Mouse (Mus musculus) hindbrain, embryonic 11.5 days (tissue): Measurements from ENCODE around the gene Pip5k1b. TPM values are rescaled to one million over a fixed set of nuclear protein-coding genes. Genes with fewer than 3 reads are reported as not detected.

Experiments
- ATAC-seq: fragments of 200-750 bp; cut with Nextera tagmentation; 2 replicates; pipeline ENCODE4 v1.8.0; 2017; ENCODE audit warnings: mild to moderate bottlenecking, moderate TSS enrichment, moderate library complexity; ENCODE audit not compliant: low FRiP score
- DNase-seq: peaks from one replicate; pipeline ENCODE4 v3.0.0-alpha.2; 2015; ENCODE audit warnings: low spot score
- H3K27ac ChIP-seq: fragments of 300-500 bp; sonication (generic); 2 replicates; pipeline ENCODE4 v1.5.1; 2014; ENCODE audit warnings: mild to moderate bottlenecking, low read depth, low read length
- H3K27me3 ChIP-seq: fragments of 300-500 bp; sonication (generic); 2 replicates; pipeline ENCODE4 v1.6.1; 2014; ENCODE audit warnings: mild to moderate bottlenecking, low read length, moderate library complexity, mixed read lengths; ENCODE audit not compliant: control insufficient read depth, insufficient read depth
- H3K36me3 ChIP-seq: fragments of 300-500 bp; sonication (generic); 2 replicates; pipeline ENCODE4 v1.6.1; 2014; ENCODE audit warnings: mild to moderate bottlenecking, low read length, moderate library complexity, mixed read lengths; ENCODE audit not compliant: control insufficient read depth, insufficient read depth
- H3K4me1 ChIP-seq: fragments of 300-500 bp; sonication (generic); replicated peaks from 2 replicates; pipeline ENCODE4 v1.6.1; 2014; ENCODE audit warnings: low read length, mixed read lengths; ENCODE audit not compliant: control insufficient read depth, insufficient read depth
- H3K4me2 ChIP-seq: fragments of 300-500 bp; sonication (generic); replicated peaks from 2 replicates; pipeline ENCODE4 v1.6.1; 2014; ENCODE audit warnings: mild to moderate bottlenecking, low read depth, low read length
- H3K4me3 ChIP-seq: fragments of 300-500 bp; sonication (generic); 2 replicates; pipeline ENCODE4 v1.5.1; 2014; ENCODE audit warnings: low read depth, low read length
- H3K9ac ChIP-seq: fragments of 300-500 bp; sonication (generic); 2 replicates; pipeline ENCODE4 v1.6.1; 2014; ENCODE audit warnings: low read depth, low read length
- H3K9me3 ChIP-seq: fragments of 300-500 bp; sonication (generic); 2 replicates; pipeline ENCODE4 v1.6.1; 2016; ENCODE audit warnings: low read length; ENCODE audit not compliant: control insufficient read depth
- whole genome bisulfite sequencing: fragments of 180-500 bp; shearing (Covaris S2); extraction: QIAGEN DNeasy Blood & Tissue Kit; methylation state at CpG from one replicate; pipeline ENCODE4 v1.1.7; 2014; 5-methylcytosine and 5-hydroxymethylcytosine counted together
- polyA plus RNA-seq: library from polyadenylated mRNA; unstranded; fragments of >200 nt; fragmentation: Nextera tagmentation; extraction: Ambion mirVana; gene quantifications from 2 replicates; pipeline ENCODE4 v1.2.1, GENCODE M21; 2014

The Pip5k1b gene
- polyA plus RNA-seq, 1 experiment from 2014 or later, result 2.0 TPM

DNA sequence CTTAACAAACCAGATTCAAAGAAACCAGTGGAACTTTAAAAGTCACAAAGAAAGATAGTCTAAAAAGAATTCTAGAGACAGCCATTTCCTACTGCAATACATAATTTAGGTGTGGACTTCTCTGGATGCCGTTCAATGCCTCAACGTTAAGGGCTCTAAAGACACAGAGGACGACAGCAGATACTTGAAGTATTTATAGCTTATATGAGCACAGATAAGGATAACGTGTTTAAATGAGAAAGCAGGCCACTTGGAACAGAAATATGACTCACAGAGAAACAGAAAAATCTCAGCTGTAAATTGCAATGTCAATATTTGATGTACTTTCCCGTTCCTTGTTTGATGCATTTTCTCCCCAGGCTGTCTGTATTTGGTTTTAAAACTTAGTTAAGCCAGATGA is 212.9 kb downstream of the Pip5k1b start:
- WGBS, result 86% methylated on average over 5 of the region's 5 CpGs
- no peaks in the 10 kb centered on the region for H3K4me1 ChIP-seq
- DNase-seq, result no peak
- no peaks in the 10 kb centered on the region for H3K36me3 ChIP-seq
- no peaks in the 10 kb centered on the region for H3K27me3 ChIP-seq
- no peaks in the 10 kb centered on the region for H3K9me3 ChIP-seq
- H3K9ac ChIP-seq, result no peak overlapping the region
- H3K4me3 ChIP-seq, result no peak overlapping the region
- no peak for ATAC-seq
- H3K27ac ChIP-seq, result no peak overlapping the region
- no peak overlapping the region for H3K4me2 ChIP-seq

DNA sequence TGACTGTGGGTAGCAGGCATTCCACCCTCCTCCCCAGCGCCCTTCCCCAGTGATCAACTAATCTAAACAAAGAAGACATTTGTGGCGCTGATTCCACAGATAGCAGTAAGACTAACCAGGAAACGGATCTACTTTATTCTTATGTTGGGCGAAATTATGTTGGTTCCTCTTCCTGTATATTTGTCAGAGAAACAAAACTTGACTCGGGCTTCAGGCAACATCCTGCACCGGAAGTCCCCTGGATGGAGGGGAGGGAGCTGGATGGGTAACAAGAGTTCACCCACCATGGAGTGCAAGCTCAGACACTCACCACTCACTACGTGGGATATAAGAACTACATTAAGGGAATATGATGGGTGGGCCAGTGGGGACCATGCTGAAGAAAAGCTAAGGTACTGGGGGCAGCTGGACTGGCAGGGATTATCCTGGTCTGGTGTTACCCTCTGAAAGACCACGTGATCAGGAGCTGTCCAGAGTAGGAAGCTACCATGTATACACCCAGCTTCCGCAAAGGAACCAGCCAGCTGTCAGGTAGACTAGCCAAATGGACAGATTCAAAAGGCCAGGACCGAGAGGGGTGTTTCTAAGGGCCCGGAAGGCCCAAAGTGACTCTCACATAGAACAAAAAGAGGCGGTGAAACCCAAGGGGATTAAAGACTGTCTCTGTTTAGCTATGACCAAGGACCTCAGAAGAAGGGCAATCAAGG is 219.1 kb downstream of the Pip5k1b start:
- H3K9ac ChIP-seq, result no peak overlapping the region
- H3K9me3 ChIP-seq, result no peaks in the 10 kb centered on the region
- H3K27ac ChIP-seq, result no peak overlapping the region
- H3K4me2 ChIP-seq, result no peak overlapping the region
- WGBS, result 71% methylated on average over 12 of the region's 12 CpGs
- no peaks in the 10 kb centered on the region for H3K36me3 ChIP-seq
- DNase-seq (no peak), ATAC-seq (no peak)
- H3K4me3 ChIP-seq, result no peak overlapping the region
- H3K4me1 ChIP-seq, result no peaks in the 10 kb centered on the region
- H3K27me3 ChIP-seq, result no peaks in the 10 kb centered on the region

DNA sequence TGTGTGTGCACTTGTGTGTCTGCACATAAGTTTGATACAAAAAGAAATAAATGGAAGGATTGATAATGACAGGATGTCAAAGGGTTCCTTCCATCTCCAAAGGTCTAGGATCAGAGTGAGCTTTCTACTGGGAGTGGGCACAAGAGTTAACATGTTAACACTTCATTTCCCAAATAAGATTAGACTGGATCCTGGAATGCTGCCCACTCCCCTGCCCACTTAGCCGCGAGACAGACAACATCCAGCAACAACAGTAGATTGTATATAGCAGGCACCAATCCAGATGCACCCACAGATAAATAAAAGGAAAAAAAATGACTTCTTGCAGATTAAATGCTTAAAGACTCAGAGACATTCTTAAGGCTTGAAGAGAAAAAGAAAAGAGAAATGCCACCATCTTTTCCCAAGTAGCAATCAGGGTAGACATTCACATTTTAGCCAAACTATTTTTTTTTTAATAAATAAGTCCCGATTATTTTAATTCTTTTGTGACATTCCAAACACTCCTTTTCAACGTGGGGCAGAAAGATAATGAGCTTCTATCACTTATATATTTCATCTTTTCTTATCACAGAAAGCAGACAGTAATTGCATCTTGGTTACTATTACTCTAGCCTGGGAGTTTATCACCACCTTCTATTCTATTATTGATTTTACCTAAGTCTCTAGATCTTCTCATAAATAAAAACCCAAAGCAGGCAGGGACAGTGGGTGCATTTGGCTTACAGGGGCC is 219.9 kb downstream of the Pip5k1b start:
- Histone ChIP-seq H3K9me3 (no peaks in the 10 kb centered on the region), H3K27ac (no peak overlapping the region), H3K9ac (no peak overlapping the region), H3K4me3 (no peak overlapping the region), H3K27me3 (no peaks in the 10 kb centered on the region), H3K4me1 (no peaks in the 10 kb centered on the region), H3K36me3 (no peaks in the 10 kb centered on the region), H3K4me2 (no peak overlapping the region)
- ATAC-seq, result no peak
- DNase-seq, result no peak
- 85% methylated on average over 4 of the region's 4 CpGs for WGBS

DNA sequence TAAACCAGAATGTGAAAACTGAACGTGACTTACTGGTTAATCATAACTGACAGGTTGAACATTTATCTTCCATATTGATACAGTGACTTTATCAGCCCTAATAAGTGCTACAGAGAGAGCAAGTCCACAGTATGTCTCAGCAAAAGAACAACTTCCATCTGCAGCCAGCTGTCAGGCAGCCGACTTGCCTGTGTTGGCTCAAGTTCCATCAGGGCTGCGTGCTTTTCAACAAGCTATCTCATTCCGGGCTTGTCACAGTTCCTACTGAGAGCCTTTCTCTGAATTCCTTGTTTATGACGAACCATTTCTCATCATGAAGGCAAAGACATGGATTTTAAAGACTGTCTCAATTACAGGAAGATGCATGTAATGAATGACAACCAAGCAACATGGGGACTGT is 222.7 kb downstream of the Pip5k1b start:
- no peak for DNase-seq
- ATAC-seq, result no peak
- Histone ChIP-seq H3K27ac (no peak overlapping the region), H3K4me1 (no peaks in the 10 kb centered on the region), H3K4me2 (no peak overlapping the region), H3K9ac (no peak overlapping the region), H3K36me3 (no peaks in the 10 kb centered on the region), H3K9me3 (no peaks in the 10 kb centered on the region), H3K4me3 (no peak overlapping the region), H3K27me3 (no peaks in the 10 kb centered on the region)
- WGBS, result 77% methylated on average over 5 of the region's 5 CpGs

DNA sequence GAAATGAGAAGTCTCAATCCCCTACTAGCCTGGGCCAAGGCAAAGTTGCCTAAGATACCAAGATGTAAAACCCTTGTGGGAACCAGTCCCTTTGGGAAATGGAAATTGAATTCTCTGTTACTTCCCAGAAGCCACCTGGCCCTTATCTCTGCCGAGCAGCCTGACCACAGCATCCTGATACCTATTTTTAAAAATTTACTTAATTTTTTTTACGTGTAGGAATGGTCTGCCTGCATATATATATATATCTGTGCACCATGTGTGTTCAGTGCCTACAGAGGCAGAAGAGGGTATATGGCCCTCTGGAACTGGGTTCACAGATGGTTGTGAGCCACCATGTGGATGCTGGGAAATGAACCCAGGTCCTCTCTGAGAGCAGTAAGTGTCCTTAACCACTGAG is 224.4 kb downstream of the Pip5k1b start:
- ATAC-seq (no peak), DNase-seq (no peak)
- Histone ChIP-seq H3K4me2 (no peak overlapping the region), H3K36me3 (no peaks in the 10 kb centered on the region), H3K4me1 (no peaks in the 10 kb centered on the region), H3K4me3 (no peak overlapping the region), H3K9ac (no peak overlapping the region), H3K9me3 (no peaks in the 10 kb centered on the region), H3K27me3 (no peaks in the 10 kb centered on the region), H3K27ac (no peak overlapping the region)
- 81% methylated on average over 2 of the region's 2 CpGs for WGBS

DNA sequence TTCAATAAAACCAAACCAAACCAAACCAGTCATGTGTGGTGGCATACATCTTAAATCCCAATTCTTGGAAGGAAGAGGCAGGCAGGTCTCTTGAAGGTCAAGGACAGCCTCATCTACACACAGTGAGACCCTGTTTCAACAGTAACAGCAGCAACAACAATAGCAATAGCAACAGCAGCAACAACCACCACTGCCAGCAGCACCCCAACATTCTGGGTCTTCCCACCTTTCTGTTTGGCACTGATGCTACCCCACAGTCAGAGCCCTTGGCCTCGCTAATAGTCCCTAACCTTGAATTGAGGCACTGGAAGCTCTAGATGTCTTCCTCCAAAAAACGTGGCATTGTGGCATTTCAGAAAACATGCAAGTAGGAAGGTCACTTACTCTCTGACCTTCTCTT is 225.3 kb downstream of the Pip5k1b start:
- Histone ChIP-seq H3K36me3 (no peaks in the 10 kb centered on the region), H3K4me2 (no peak overlapping the region), H3K9ac (no peak overlapping the region), H3K4me1 (no peaks in the 10 kb centered on the region), H3K27me3 (no peaks in the 10 kb centered on the region), H3K9me3 (no peaks in the 10 kb centered on the region), H3K4me3 (no peak overlapping the region), H3K27ac (no peak overlapping the region)
- 77% methylated on average over 2 of the region's 2 CpGs for WGBS
- ATAC-seq (no peak), DNase-seq (no peak)

DNA sequence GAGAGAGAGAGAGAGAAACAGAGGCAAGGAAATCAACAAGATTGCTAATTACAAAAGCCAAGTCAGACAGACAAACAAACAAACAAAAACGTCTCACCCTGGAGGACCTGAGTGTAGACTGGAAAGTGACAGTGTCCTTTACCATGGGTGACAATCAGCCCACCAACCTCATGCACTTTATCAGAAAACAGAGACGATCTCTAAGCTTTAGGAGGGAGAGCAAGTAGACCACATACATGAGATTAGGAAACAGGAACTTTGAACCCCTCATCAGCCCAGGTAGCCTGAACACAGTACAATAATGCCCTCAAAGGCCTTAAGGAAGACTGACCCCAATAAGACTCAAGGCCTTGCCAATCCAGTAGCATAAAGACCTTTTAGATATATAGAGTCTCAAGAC is 227.8 kb downstream of the Pip5k1b start:
- Histone ChIP-seq H3K4me2 (no peak overlapping the region), H3K9me3 (no peaks in the 10 kb centered on the region), H3K27me3 (no peaks in the 10 kb centered on the region), H3K36me3 (no peaks in the 10 kb centered on the region), H3K27ac (no peak overlapping the region), H3K4me3 (no peak overlapping the region), H3K9ac (no peak overlapping the region), H3K4me1 (peaks cover 4% of the 10 kb centered on the region; the same call in 1 of the 2 replicates)
- WGBS, result 74% methylated on average over 2 of the region's 2 CpGs
- DNase-seq (no peak), ATAC-seq (no peak)

DNA sequence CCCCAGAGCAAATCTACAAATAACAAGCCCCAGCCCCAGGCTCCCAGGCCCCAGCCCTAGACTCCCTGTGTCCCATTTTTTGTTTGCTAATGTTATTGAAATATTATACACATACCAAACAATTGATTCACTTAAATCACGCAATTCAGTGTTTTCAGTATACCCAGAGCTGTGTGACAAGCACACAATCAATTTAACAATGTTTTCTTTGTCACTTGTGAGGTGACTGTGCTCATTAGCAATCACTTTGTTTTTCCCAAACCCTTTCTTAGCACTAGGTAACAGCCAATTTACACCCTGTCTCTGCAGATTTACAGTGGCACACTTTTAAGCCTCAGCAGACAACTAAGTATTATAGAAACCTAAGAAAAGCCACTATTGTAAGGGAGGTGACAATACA is 228.7 kb downstream of the Pip5k1b start:
- no peaks in the 10 kb centered on the region for H3K9me3 ChIP-seq
- WGBS, result 51% methylated on average over 1 of the region's 1 CpGs
- peaks cover 4% of the 10 kb centered on the region; the same call in 1 of the 2 replicates for H3K4me1 ChIP-seq
- no peak overlapping the region for H3K9ac ChIP-seq
- H3K4me2 ChIP-seq, result no peak overlapping the region
- no peak overlapping the region for H3K27ac ChIP-seq
- ATAC-seq (no peak), DNase-seq (no peak)
- no peaks in the 10 kb centered on the region for H3K27me3 ChIP-seq
- H3K4me3 ChIP-seq, result no peak overlapping the region
- H3K36me3 ChIP-seq, result no peaks in the 10 kb centered on the region

DNA sequence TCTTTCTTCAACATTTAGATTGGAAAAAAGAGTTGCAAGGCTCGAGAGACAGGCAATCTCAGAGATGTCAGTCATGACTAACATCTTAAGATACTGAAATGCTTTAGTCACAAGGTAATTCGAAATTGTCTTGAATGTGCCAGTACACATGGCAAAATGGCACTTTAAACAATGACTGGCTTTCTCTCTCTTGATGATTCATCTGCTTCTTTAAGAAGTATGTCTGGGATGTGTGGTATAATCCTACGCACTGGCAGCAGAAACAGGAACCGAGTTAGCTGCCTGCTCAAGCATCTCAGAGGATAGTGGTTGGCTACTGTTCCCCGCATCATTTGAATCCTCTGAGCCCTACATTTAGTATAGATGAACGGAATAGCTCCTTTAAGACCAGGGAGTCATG is 230.0 kb downstream of the Pip5k1b start:
- Histone ChIP-seq H3K27me3 (no peaks in the 10 kb centered on the region), H3K4me3 (no peak overlapping the region), H3K9ac (no peak overlapping the region), H3K27ac (no peak overlapping the region), H3K9me3 (no peaks in the 10 kb centered on the region), H3K36me3 (no peaks in the 10 kb centered on the region), H3K4me2 (no peak overlapping the region), H3K4me1 (peaks cover 4% of the 10 kb centered on the region; the same call in 1 of the 2 replicates)
- DNase-seq (no peak), ATAC-seq (no peak)
- 88% methylated on average over 6 of the region's 6 CpGs for WGBS
